Mouse (Mus musculus) heart, postnatal 0 days (tissue): ENCODE results near the gene Dnajc30.

ENCODE experiments used
- CTCF ChIP-seq: IDR thresholded peaks from 2 replicates; pipeline ENCODE4 v1.5.1; 2016; ENCODE audit warnings: antibody characterized with exemption, control low read depth, low read depth
- EP300 ChIP-seq: IDR thresholded peaks from 2 replicates; pipeline ENCODE4 v1.6.1; 2016; ENCODE audit warnings: antibody characterized with exemption, low read depth

DNA sequence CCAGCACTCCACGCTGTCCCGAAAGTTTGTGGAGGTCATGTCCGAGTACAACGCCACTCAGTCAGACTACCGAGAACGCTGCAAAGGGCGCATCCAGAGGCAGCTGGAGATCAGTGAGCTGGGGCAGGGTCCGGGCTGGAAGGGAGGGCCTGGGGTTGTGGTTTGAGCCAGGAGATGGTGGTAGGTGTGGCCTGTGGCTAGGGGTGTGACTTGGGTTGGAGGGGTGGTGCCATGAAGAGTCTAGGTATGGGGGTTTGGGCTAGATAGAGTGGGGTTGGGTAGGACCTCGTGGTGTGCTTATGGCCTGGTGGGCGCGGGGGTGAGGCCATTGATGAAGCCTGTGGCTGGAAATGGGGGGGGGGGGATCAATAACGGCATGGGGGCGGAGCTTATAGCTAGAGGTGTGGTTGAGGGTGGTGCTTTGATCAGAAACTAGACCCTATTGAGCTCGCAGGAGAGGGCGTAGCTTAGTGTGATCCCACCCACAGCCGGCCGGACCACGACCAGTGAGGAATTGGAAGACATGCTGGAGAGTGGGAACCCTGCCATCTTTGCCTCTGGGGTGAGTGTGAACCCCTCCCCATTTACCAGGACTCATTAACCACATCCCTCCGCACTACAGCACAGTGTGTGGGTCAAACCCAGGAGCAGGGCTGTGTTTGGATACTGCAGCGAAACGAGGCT is 21.8 kb upstream of the Dnajc30 start:
- TF ChIP-seq CTCF (no peak), EP300 (no peak)
